Mouse (Mus musculus): Measurements from ENCODE around the gene Vps18. TPM values are rescaled to one million over a fixed set of nuclear protein-coding genes. Genes with fewer than 3 reads are reported as not detected.

The Vps18 gene
- polyA plus RNA-seq, 1 experiment from 2014 or later = 13.4 TPM

GRCm38 (mm10) chr2:119337425-119338265 lies 49.1 kb downstream of the Vps18 start:
- peak; percentile 94 for TF ChIP-seq CTCF (IDR thresholded peaks at IDR 0.05; ENCODE audit: low read depth)
- Histone ChIP-seq H3K36me3 (ENCODE audit: insufficient read depth, low read length) (no peaks in the 10 kb centered on the region), H3K27ac (peak overlapping the region; percentile 67), H3K9me3 (replicated peaks; ENCODE audit: low read length) (no peaks in the 10 kb centered on the region), H3K9ac (ENCODE audit: low read depth, low read length) (peak overlapping the region; percentile 65), H3K27me3 (ENCODE audit: insufficient read depth, low read length) (no peaks in the 10 kb centered on the region), H3K4me2 (ENCODE audit: low read length) (peak overlapping the region; percentile 70), H3K4me1 (replicated peaks; ENCODE audit: insufficient read depth, low read length) (no peaks in the 10 kb centered on the region), H3K4me3 (replicated peaks; ENCODE audit: low read depth, low read length) (peak overlapping the region; percentile 43)
- peak; percentile 89 for ATAC-seq (replicated peaks; ENCODE audit: low FRiP score, low read depth)
- WGBS = 8% methylated on average over 60 of the region's 60 CpGs
- peak; percentile 91 for DNase-seq (ENCODE audit: low spot score)

- H3K27me3 ChIP-seq (ENCODE audit: insufficient read depth, low read length) = no peaks in the 10 kb centered on the region
- H3K4me1 ChIP-seq (replicated peaks; ENCODE audit: insufficient read depth, low read length) = no peaks in the 10 kb centered on the region
- no peak overlapping the region for H3K27ac ChIP-seq
- no peak overlapping the region for H3K4me3 ChIP-seq (replicated peaks; ENCODE audit: low read depth, low read length)
- H3K9me3 ChIP-seq (replicated peaks; ENCODE audit: low read length) = no peaks in the 10 kb centered on the region
- H3K4me2 ChIP-seq (ENCODE audit: low read length) = no peak overlapping the region
- ATAC-seq (replicated peaks; ENCODE audit: low FRiP score, low read depth) = no peak
- no peak for DNase-seq (ENCODE audit: low spot score)
- no peak for TF ChIP-seq CTCF (IDR thresholded peaks at IDR 0.05; ENCODE audit: low read depth)
- H3K9ac ChIP-seq (ENCODE audit: low read depth, low read length) = no peak overlapping the region
- WGBS = 29% methylated on average over 6 of the region's 6 CpGs
- no peaks in the 10 kb centered on the region for H3K36me3 ChIP-seq (ENCODE audit: insufficient read depth, low read length)
Observed at GRCm38 (mm10) chr2:119344537-119345138, 56.1 kb downstream of the Vps18 start.

Other genes with a start within 250 kb of the Vps18 start
- gene Knl1, start 241.6 kb upstream of the Vps18 start, polyA plus RNA-seq (2015; fragmentation: Nextera tagmentation; extraction: Ambion mirVana) = 25.6 and 26.0 TPM in 2 replicates
- gene Rad51, start 175.9 kb upstream of the Vps18 start, polyA plus RNA-seq (2015; fragmentation: Nextera tagmentation; extraction: Ambion mirVana) = 17.0 and 22.4 TPM in 2 replicates
- 35.0 and 36.2 TPM in 2 replicates for gene Rmdn3, start 131.7 kb upstream of the Vps18 start, polyA plus RNA-seq (2015; fragmentation: Nextera tagmentation; extraction: Ambion mirVana)
- 33.9 and 35.0 TPM in 2 replicates for gene Gchfr, start 121.0 kb upstream of the Vps18 start, polyA plus RNA-seq (2015; fragmentation: Nextera tagmentation; extraction: Ambion mirVana)
- gene Gm14137, start 114.2 kb upstream of the Vps18 start, polyA plus RNA-seq (2015; fragmentation: Nextera tagmentation; extraction: Ambion mirVana) = 0.27 and 0.33 TPM in 2 replicates
- 41.9 and 44.0 TPM in 2 replicates for gene Zfyve19, start 80.1 kb upstream of the Vps18 start, polyA plus RNA-seq (2015; fragmentation: Nextera tagmentation; extraction: Ambion mirVana)
- 15.1 and 16.8 TPM in 2 replicates for gene Dnajc17, start 79.9 kb upstream of the Vps18 start, polyA plus RNA-seq (2015; fragmentation: Nextera tagmentation; extraction: Ambion mirVana)
- 1.0 and 1.5 TPM in 2 replicates for gene Ppp1r14d, start 58.8 kb upstream of the Vps18 start, polyA plus RNA-seq (2015; fragmentation: Nextera tagmentation; extraction: Ambion mirVana)
- 62.3 and 62.7 TPM in 2 replicates for gene Spint1, start 51.4 kb upstream of the Vps18 start, polyA plus RNA-seq (2015; fragmentation: Nextera tagmentation; extraction: Ambion mirVana)
- 3.5 and 3.6 TPM in 2 replicates for gene Rhov, start 17.5 kb upstream of the Vps18 start, polyA plus RNA-seq (2015; fragmentation: Nextera tagmentation; extraction: Ambion mirVana)
- 7.9 and 8.4 TPM in 2 replicates for gene Dll4, start 37.0 kb downstream of the Vps18 start, polyA plus RNA-seq (2015; fragmentation: Nextera tagmentation; extraction: Ambion mirVana)
- gene Chac1, start 62.5 kb downstream of the Vps18 start, polyA plus RNA-seq (2015; fragmentation: Nextera tagmentation; extraction: Ambion mirVana) = 0.64 and 0.83 TPM in 2 replicates
- gene Ino80, start 188.9 kb downstream of the Vps18 start, polyA plus RNA-seq (2015; fragmentation: Nextera tagmentation; extraction: Ambion mirVana) = 3.5 TPM in 2 replicates

All from kidney, postnatal 0 days (tissue).